Mouse (Mus musculus): ENCODE results near the gene Ptpn12.

- TF ChIP-seq MYC (IDR thresholded peaks at IDR 0.05; ENCODE audit: low read depth, low read length) (no peak), CHD1 (IDR thresholded peaks at IDR 0.05; ENCODE audit: low read depth, low read length) (no peak), SMC3 (IDR thresholded peaks at IDR 0.05; ENCODE audit: low read depth, low read length) (no peak), EP300 (IDR thresholded peaks at IDR 0.05; ENCODE audit: low read length) (no peak), CTCF (conservative IDR thresholded peaks at IDR 0.05 in 1 of 2, IDR thresholded peaks at IDR 0.05 in 1 of 2; ENCODE audit: low read depth in 2 of 2, low read length in 2 of 2) (no peak), POLR2A (IDR thresholded peaks at IDR 0.05; ENCODE audit: low read depth, low read length) (no peak), TBP (conservative IDR thresholded peaks at IDR 0.05; ENCODE audit: low read depth, low read length) (no peak), MAX (IDR thresholded peaks at IDR 0.05; ENCODE audit: low read length) (no peak), ETS1 (conservative IDR thresholded peaks at IDR 0.05; ENCODE audit: low read depth, low read length) (no peak), ZNF384 (IDR thresholded peaks at IDR 0.05; ENCODE audit: low read depth, low read length) (no peak), CHD2 (IDR thresholded peaks at IDR 0.05; ENCODE audit: low read length) (no peak), BHLHE40 (IDR thresholded peaks at IDR 0.05; ENCODE audit: low read depth, low read length) (no peak), JUN (IDR thresholded peaks at IDR 0.05; ENCODE audit: insufficient read depth, low read depth, low read length) (no peak)
These were observed 3.2 kb downstream of the Ptpn12 start for GRCm38 (mm10) chr5:21052521-21052920.
